Comparison of ENCODE assay signal across 10 mouse cellular contexts in genomic region chr13:73041233-73042040, GRCm38 (mm10).
A peak's percentile ranks its signal among the peaks of the same experiment; 100 is the strongest.
DNase-seq lines count a peak whose midpoint lies in the region; ATAC-seq and TF ChIP-seq lines count a peak whose summit lies in the region.
"Had no signal": no experiment of that assay in that cellular context is flagged by ENCODE, and none has a peak within 500 bp of the region (broad histone marks: within the 10 kb centered on the region; RNA-seq: fewer than 3 reads in every experiment).

No protein-coding gene starts in this region.

- H3K27me3 ChIP-seq in embryonic facial prominence, embryonic 14.5 days (replicated peaks; ENCODE audit: control insufficient read depth, insufficient read depth, low read length), result no peaks in the 10 kb centered on the region
- peaks cover 4% of the 10 kb centered on the region; the same call in 1 of the 2 replicates for H3K27me3 ChIP-seq in hindbrain, embryonic 14.5 days (ENCODE audit: control insufficient read depth, insufficient read depth, low read length)
- no peaks in the 10 kb centered on the region for H3K27me3 ChIP-seq in stomach, postnatal 0 days (ENCODE audit: control insufficient read depth, insufficient read depth, low read length)
- no peaks in the 10 kb centered on the region for H3K27me3 ChIP-seq in liver, embryonic 11.5 days (replicated peaks; ENCODE audit: control insufficient read depth, insufficient read depth, low read length)

- H3K36me3 ChIP-seq in embryonic facial prominence, embryonic 14.5 days (ENCODE audit: control insufficient read depth, insufficient read depth, low read length), result no peaks in the 10 kb centered on the region
- H3K36me3 ChIP-seq in hindbrain, embryonic 14.5 days (replicated peaks; ENCODE audit: control insufficient read depth, insufficient read depth), result no peaks in the 10 kb centered on the region
- H3K36me3 ChIP-seq in stomach, postnatal 0 days (ENCODE audit: control insufficient read depth, insufficient read depth, low read length), result no peaks in the 10 kb centered on the region
- no peaks in the 10 kb centered on the region for H3K36me3 ChIP-seq in liver, embryonic 11.5 days (ENCODE audit: control insufficient read depth, insufficient read depth, low read length)

- no peak for TF ChIP-seq CTCF in stomach, postnatal 0 days (IDR thresholded peaks at IDR 0.05; ENCODE audit: low read depth)
- no peak for TF ChIP-seq CTCF in layer of hippocampus, adult 2 months (conservative IDR thresholded peaks at IDR 0.05)

- H3K4me2 ChIP-seq in embryonic facial prominence, embryonic 14.5 days (ENCODE audit: low read depth, low read length), result no peak overlapping the region
- H3K4me2 ChIP-seq in hindbrain, embryonic 14.5 days (replicated peaks), result no peak overlapping the region; the same call in 1 of the 2 replicates
- no peak overlapping the region for H3K4me2 ChIP-seq in stomach, postnatal 0 days (replicated peaks; ENCODE audit: low read depth)
- no peak overlapping the region for H3K4me2 ChIP-seq in liver, embryonic 11.5 days

- TF ChIP-seq EP300 in stomach, postnatal 0 days (optimal IDR thresholded peaks at IDR 0.05), result no peak

- H3K4me3 ChIP-seq in embryonic facial prominence, embryonic 14.5 days (ENCODE audit: low read depth, low read length), result no peak overlapping the region
- no peak overlapping the region for H3K4me3 ChIP-seq in hindbrain, embryonic 14.5 days (replicated peaks; ENCODE audit: low read length)
- no peak overlapping the region for H3K4me3 ChIP-seq in stomach, postnatal 0 days (ENCODE audit: low read depth, low read length)
- H3K4me3 ChIP-seq in liver, embryonic 11.5 days (ENCODE audit: low read depth, low read length), result no peak overlapping the region
- no peak overlapping the region for H3K4me3 ChIP-seq in layer of hippocampus, adult 2 months

- DNase-seq in embryo, embryonic 11 days, result peak; percentile 64
- peak; percentile 41 for DNase-seq in embryonic facial prominence, embryonic 14.5 days (ENCODE audit: low spot score)
- peak; percentile 29 for DNase-seq in hindbrain, embryonic 14.5 days (ENCODE audit: low spot score)
- peak; percentile 22 for DNase-seq in neural tube, embryonic 10.5 days (ENCODE audit: extremely low spot score, low spot score)
- no peak for DNase-seq in stomach, postnatal 0 days (ENCODE audit: low spot score)
- DNase-seq in liver, embryonic 11.5 days (ENCODE audit: low spot score), result no peak
- no peak for DNase-seq in layer of hippocampus, adult 2 months (ENCODE audit: low spot score in 2 of 2)
- DNase-seq: lung, adult 2 months; right cerebral cortex, adult 18-20 months had no signal

- H3K4me1 ChIP-seq in embryonic facial prominence, embryonic 14.5 days (ENCODE audit: control insufficient read depth, insufficient read depth, low read length), result no peaks in the 10 kb centered on the region
- peaks cover 19% of the 10 kb centered on the region for H3K4me1 ChIP-seq in hindbrain, embryonic 14.5 days (replicated peaks; ENCODE audit: control insufficient read depth, insufficient read depth, low read length)
- H3K4me1 ChIP-seq in stomach, postnatal 0 days (replicated peaks; ENCODE audit: control insufficient read depth, insufficient read depth), result no peaks in the 10 kb centered on the region
- H3K4me1 ChIP-seq in liver, embryonic 11.5 days (replicated peaks; ENCODE audit: control insufficient read depth, insufficient read depth, low read length), result no peaks in the 10 kb centered on the region

- no peak overlapping the region for H3K27ac ChIP-seq in embryonic facial prominence, embryonic 14.5 days (replicated peaks; ENCODE audit: low read depth, low read length)
- H3K27ac ChIP-seq in hindbrain, embryonic 14.5 days, result peak overlapping the region; percentile 3; the same call in 1 of the 2 replicates
- no peak overlapping the region for H3K27ac ChIP-seq in stomach, postnatal 0 days (replicated peaks)
- H3K27ac ChIP-seq in liver, embryonic 11.5 days (ENCODE audit: low read depth, low read length), result no peak overlapping the region
- H3K27ac ChIP-seq in layer of hippocampus, adult 2 months, result no peak overlapping the region

- no peak overlapping the region for H3K9ac ChIP-seq in embryonic facial prominence, embryonic 14.5 days (ENCODE audit: low read depth, low read length)
- H3K9ac ChIP-seq in hindbrain, embryonic 14.5 days, result no peak overlapping the region
- no peak overlapping the region for H3K9ac ChIP-seq in stomach, postnatal 0 days (ENCODE audit: low read length)
- no peak overlapping the region for H3K9ac ChIP-seq in liver, embryonic 11.5 days (ENCODE audit: low read depth, low read length)

- ATAC-seq in embryonic facial prominence, embryonic 14.5 days (ENCODE audit: low read depth), result peak; percentile 55; the same call in 1 of the 2 replicates
- ATAC-seq in hindbrain, embryonic 14.5 days (ENCODE audit: low FRiP score), result peak; percentile 75
- no peak for ATAC-seq in stomach, postnatal 0 days (ENCODE audit: low FRiP score, low TSS enrichment)
- no peak for ATAC-seq in liver, embryonic 11.5 days (replicated peaks; ENCODE audit: low FRiP score)
- ATAC-seq: intestine, embryonic 16.5 days had no signal

- WGBS in embryonic facial prominence, embryonic 14.5 days, result 34% methylated on average over 14 of the region's 14 CpGs
- 28% methylated on average over 14 of the region's 14 CpGs for WGBS in hindbrain, embryonic 14.5 days
- WGBS in stomach, postnatal 0 days, result 55% methylated on average over 14 of the region's 14 CpGs
- 61% methylated on average over 14 of the region's 14 CpGs for WGBS in liver, embryonic 11.5 days

- no peaks in the 10 kb centered on the region for H3K9me3 ChIP-seq in embryonic facial prominence, embryonic 14.5 days (ENCODE audit: control insufficient read depth, low read length)
- H3K9me3 ChIP-seq in hindbrain, embryonic 14.5 days (ENCODE audit: control insufficient read depth, low read length), result no peaks in the 10 kb centered on the region
- no peaks in the 10 kb centered on the region for H3K9me3 ChIP-seq in stomach, postnatal 0 days (ENCODE audit: control insufficient read depth, low read length)
- H3K9me3 ChIP-seq in liver, embryonic 11.5 days (ENCODE audit: control insufficient read depth, low read length), result no peaks in the 10 kb centered on the region

Comparison
In these comparisons a context has a peak if more than half of its experiments do, and no peak if none do; other contexts are left out.
1. DNase-seq: peak in embryo, embryonic 11 days (single experiment), embryonic facial prominence, embryonic 14.5 days (single experiment), hindbrain, embryonic 14.5 days (single experiment) and neural tube, embryonic 10.5 days (single experiment); none in stomach, postnatal 0 days (single experiment), liver, embryonic 11.5 days (single experiment) and layer of hippocampus, adult 2 months (0 of 2).
2. ATAC-seq: peak in embryonic facial prominence, embryonic 14.5 days (single experiment) and hindbrain, embryonic 14.5 days (single experiment); none in stomach, postnatal 0 days (single experiment) and liver, embryonic 11.5 days (single experiment).